Mouse (Mus musculus) myocyte (in vitro differentiated cells): ENCODE results near the gene Ccdc97. TPM values are rescaled to one million over a fixed set of nuclear protein-coding genes. Genes with fewer than 3 reads are reported as not detected.
A peak's percentile ranks its signal among the peaks of the same experiment; 100 is the strongest.

Experiments
- H3K27me3 ChIP-seq: one replicate; pipeline ENCODE4 v1.6.1; 2011; ENCODE audit not compliant: control insufficient read depth, insufficient read depth, insufficient read length
- H3K36me3 ChIP-seq: one replicate; pipeline ENCODE4 v1.6.1; 2011; ENCODE audit not compliant: control insufficient read depth, insufficient read depth
- H3K4me2 ChIP-seq: one replicate; pipeline ENCODE4 v1.6.1; 2011; ENCODE audit warnings: low read depth, control low read depth
- H3K4me3 ChIP-seq: one replicate; pipeline ENCODE4 v1.5.1; 2011; ENCODE audit warnings: mild to moderate bottlenecking, control low read depth, moderate library complexity
- H3K79me2 ChIP-seq: one replicate; pipeline ENCODE4 v1.6.1; 2011; ENCODE audit not compliant: control insufficient read depth, insufficient read depth
- H3ac ChIP-seq: one replicate; pipeline ENCODE4 v1.6.1; 2011; ENCODE audit not compliant: control insufficient read depth, insufficient read length
- CEBPB ChIP-seq: IDR thresholded peaks from 2 replicates; pipeline ENCODE4 v1.6.1; 2011; ENCODE audit warnings: mild to moderate bottlenecking, moderate library complexity; ENCODE audit not compliant: poor library complexity, insufficient read depth, severe bottlenecking
- E2F4 ChIP-seq: IDR thresholded peaks from one replicate; pipeline ENCODE4 v1.6.1; 2011; ENCODE audit warnings: mild to moderate bottlenecking, control low read depth, moderate library complexity; ENCODE audit not compliant: insufficient read depth
- MAX ChIP-seq: IDR thresholded peaks from one replicate; pipeline ENCODE4 v1.6.1; 2011; ENCODE audit warnings: low read depth, mild to moderate bottlenecking, control low read depth
- MYOD1 ChIP-seq, 3 experiments: IDR thresholded peaks; one replicate each; pipeline ENCODE4 v1.6.1; 2011; ENCODE audit warnings: control low read depth in 2 of 3, low read depth in 2 of 3, mild to moderate bottlenecking in 2 of 3, moderate library complexity in 1 of 3; ENCODE audit not compliant: insufficient read length in 2 of 3, control insufficient read depth in 1 of 3
- MYOG ChIP-seq, 3 experiments: IDR thresholded peaks; one replicate each; pipeline ENCODE4 v1.6.1; 2011; ENCODE audit warnings: control low read depth in 2 of 3, low read depth in 2 of 3, mild to moderate bottlenecking in 2 of 3; ENCODE audit not compliant: insufficient read length in 2 of 3, control insufficient read depth in 1 of 3, insufficient read depth in 1 of 3
- POLR2A ChIP-seq: IDR thresholded peaks from one replicate; pipeline ENCODE4 v1.6.1; 2011; ENCODE audit warnings: low read depth, mild to moderate bottlenecking, control low read depth, moderate library complexity; ENCODE audit not compliant: insufficient read length
- POLR2AphosphoS2 ChIP-seq: IDR thresholded peaks from one replicate; pipeline ENCODE4 v1.6.1; 2011; ENCODE audit warnings: low read depth, control low read depth; ENCODE audit not compliant: insufficient read length
- REST ChIP-seq: IDR thresholded peaks from one replicate; pipeline ENCODE4 v1.6.1; 2011; ENCODE audit warnings: mild to moderate bottlenecking, control low read depth, moderate library complexity; ENCODE audit not compliant: insufficient read depth, insufficient read length
- SRF ChIP-seq: IDR thresholded peaks from one replicate; pipeline ENCODE4 v1.6.1; 2011; ENCODE audit warnings: low read depth; ENCODE audit not compliant: control insufficient read depth, insufficient read length
- TCF12 ChIP-seq: IDR thresholded peaks from one replicate; pipeline ENCODE4 v1.6.1; 2011; ENCODE audit warnings: mild to moderate bottlenecking, control low read depth; ENCODE audit not compliant: poor library complexity, insufficient read depth, severe bottlenecking
- TCF3 ChIP-seq: IDR thresholded peaks from one replicate; pipeline ENCODE4 v1.6.1; 2011; ENCODE audit warnings: low read depth, control low read depth; ENCODE audit not compliant: insufficient read length
- USF1 ChIP-seq: IDR thresholded peaks from one replicate; pipeline ENCODE4 v1.6.1; 2011; ENCODE audit warnings: low read depth, mild to moderate bottlenecking, control low read depth, moderate library complexity
- polyA plus RNA-seq: library from polyadenylated mRNA; unstranded; fragments of >200 nt; fragmentation: generic; extraction: Trizol; gene quantifications from one replicate; pipeline ENCODE4 v1.2.1, GENCODE M21; 2012; ENCODE audit warnings: missing spikeins

Gene Ccdc97
- polyA plus RNA-seq, 1 experiment = 44.5 TPM

DNA sequence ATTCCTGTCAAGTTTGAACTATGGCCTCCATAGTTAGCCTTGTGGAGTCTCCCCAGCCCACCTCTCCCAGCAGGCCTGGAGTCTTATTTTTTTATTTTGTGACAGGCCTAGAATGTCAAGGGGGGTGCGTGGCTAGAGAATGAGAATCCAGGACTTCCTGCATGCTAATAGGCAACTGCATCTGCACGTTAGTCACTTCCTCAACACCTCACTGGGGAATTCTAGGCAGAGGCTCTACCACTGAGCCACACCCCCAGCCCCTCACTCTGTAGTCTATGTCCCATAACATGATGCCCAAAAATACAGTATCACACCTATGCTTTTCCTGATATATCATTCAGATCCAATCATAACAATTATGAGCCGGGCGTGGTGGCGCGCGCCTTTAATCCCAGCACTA, 41.9 kb downstream of the Ccdc97 start:
- H3K36me3 ChIP-seq = no peaks in the 10 kb centered on the region
- H3K27me3 ChIP-seq = peaks cover 4% of the 10 kb centered on the region

DNA sequence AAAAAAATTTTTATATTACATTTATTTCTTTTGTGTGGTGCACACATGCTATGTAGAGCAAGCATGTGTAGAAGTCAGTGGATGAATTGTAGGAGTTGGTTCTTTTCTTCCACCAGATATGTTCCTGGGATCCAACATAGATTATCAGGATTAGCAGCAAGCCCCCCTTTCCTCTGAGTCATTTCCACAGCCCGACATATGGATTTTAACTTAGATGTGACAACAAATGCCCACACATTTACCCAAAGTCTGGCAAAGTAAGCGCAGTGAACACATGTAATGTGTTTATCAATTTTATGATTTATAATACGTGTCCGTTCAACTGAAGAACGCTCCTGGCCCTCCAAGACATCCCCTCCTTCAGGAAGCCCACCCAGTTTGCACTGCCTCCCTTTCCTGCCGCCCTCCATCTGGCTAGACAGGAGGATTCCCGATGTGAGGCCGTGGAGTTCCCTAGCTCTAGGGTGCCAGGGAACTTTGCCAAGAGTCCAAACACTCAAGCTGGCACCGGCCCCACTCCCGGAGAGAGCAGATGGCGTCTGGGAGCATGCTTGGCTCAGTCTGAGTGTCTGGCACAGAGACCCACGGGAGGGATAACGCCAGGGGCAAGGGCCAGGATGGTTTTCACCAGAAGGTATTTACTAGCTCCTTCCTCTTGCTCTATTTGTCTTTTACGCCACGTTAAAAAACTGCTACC, 42.7 kb downstream of the Ccdc97 start:
- peak in 1 of 3 experiments; percentile 67 for TF ChIP-seq MYOG (IDR thresholded peaks at IDR 0.05; ENCODE audit: control insufficient read depth in 1 of 3, insufficient read depth in 1 of 3, insufficient read length in 2 of 3, low read depth in 2 of 3)
- no peak for TF ChIP-seq MAX
- TF ChIP-seq MYOD1 (IDR thresholded peaks at IDR 0.05; ENCODE audit: control insufficient read depth in 1 of 3, insufficient read length in 2 of 3, low read depth in 2 of 3) = peak in 2 of 3 experiments; percentile 37 to 38
- TF ChIP-seq REST = no peak
- no peak overlapping the region for H3K4me3 ChIP-seq
- peaks cover 4% of the 10 kb centered on the region for H3K27me3 ChIP-seq
- peak overlapping the region; percentile 42 for H3K4me2 ChIP-seq
- H3ac ChIP-seq = no peak overlapping the region
- H3K36me3 ChIP-seq = no peaks in the 10 kb centered on the region
- H3K79me2 ChIP-seq = no peaks in the 10 kb centered on the region

More for the DNA sequence above, 41.9 kb downstream of the Ccdc97 start:
- H3K4me3 ChIP-seq = no peak overlapping the region
- H3ac ChIP-seq = no peak overlapping the region
- H3K79me2 ChIP-seq = peaks cover 5% of the 10 kb centered on the region
- no peak overlapping the region for H3K4me2 ChIP-seq
- TF ChIP-seq CEBPB = no peak
- TF ChIP-seq SRF = no peak
- TF ChIP-seq MYOD1 (IDR thresholded peaks at IDR 0.05; ENCODE audit: control insufficient read depth in 1 of 3, insufficient read length in 2 of 3, low read depth in 2 of 3) = no peak
- TF ChIP-seq POLR2A = no peak
- no peak for TF ChIP-seq E2F4
- no peak for TF ChIP-seq MYOG (IDR thresholded peaks at IDR 0.05; ENCODE audit: control insufficient read depth in 1 of 3, insufficient read depth in 1 of 3, insufficient read length in 2 of 3, low read depth in 2 of 3)
- no peak for TF ChIP-seq USF1
- no peak for TF ChIP-seq REST
- no peak for TF ChIP-seq MAX
- no peak for TF ChIP-seq TCF3
- TF ChIP-seq TCF12 = no peak
- no peak for TF ChIP-seq POLR2AphosphoS2

DNA sequence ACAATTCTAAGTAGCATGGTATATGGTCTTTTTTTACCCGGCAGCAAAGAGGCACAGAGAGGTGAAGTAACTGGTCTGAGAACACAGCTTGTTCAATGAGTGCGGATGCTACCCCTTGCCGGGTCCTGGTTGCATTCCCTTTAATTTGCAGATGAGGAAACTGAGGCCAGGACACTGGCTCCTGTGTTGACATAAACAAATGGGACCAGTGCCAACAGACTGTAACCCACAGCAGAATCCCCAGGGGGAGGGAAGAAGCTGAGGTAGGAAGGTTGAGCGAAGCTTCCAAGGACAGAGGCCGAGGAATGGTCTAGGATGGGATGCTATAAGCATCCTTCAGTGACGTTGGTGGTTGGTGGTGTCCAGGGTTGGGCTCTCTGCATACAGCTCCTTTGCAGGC, 43.5 kb downstream of the Ccdc97 start:
- Histone ChIP-seq H3ac (no peak overlapping the region), H3K27me3 (peaks cover 4% of the 10 kb centered on the region), H3K79me2 (no peaks in the 10 kb centered on the region), H3K36me3 (no peaks in the 10 kb centered on the region), H3K4me2 (no peak overlapping the region), H3K4me3 (no peak overlapping the region)
- TF ChIP-seq CEBPB = no peak
- no peak for TF ChIP-seq SRF
- TF ChIP-seq MYOD1 (IDR thresholded peaks at IDR 0.05; ENCODE audit: control insufficient read depth in 1 of 3, insufficient read length in 2 of 3, low read depth in 2 of 3) = no peak
- TF ChIP-seq TCF12 = no peak
- TF ChIP-seq POLR2AphosphoS2 = no peak
- no peak for TF ChIP-seq REST
- TF ChIP-seq MAX = no peak
- TF ChIP-seq USF1 = no peak
- no peak for TF ChIP-seq MYOG (IDR thresholded peaks at IDR 0.05; ENCODE audit: control insufficient read depth in 1 of 3, insufficient read depth in 1 of 3, insufficient read length in 2 of 3, low read depth in 2 of 3)
- no peak for TF ChIP-seq TCF3
- TF ChIP-seq POLR2A = no peak
- TF ChIP-seq E2F4 = no peak

DNA sequence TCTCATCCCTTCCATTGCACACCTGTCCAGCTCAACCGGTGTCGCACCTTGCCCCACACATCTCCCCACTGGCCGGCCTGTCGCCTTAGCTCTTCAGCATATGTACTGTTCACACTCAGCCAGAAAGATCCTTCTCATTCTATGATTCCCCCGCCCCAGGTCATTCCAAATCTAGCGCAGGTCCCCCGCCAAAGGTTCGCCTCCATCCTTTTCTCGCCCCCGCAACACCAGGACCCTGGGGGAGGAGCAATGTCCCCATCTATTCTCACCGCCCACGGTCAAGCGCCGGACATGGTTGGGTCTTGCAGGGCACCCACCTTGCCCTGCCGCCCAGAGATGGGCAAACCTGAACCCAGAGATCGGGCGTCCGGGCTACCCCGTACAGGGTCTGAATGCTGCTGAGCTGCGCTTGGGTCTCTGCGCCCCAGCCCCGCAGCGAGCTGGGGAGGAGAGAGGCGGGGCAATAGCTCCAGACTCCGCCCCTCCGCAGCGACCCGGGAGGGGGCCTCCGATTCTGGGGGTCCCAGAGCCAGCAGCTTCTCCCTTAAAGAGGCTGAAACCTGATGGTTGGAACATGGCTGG, 44.1 kb downstream of the Ccdc97 start, which contains the start of gene Tmem91:
TSS of gene Tmem91 (minus strand) at position 448 of the 582 bp plus-strand sequence.
- Histone ChIP-seq H3K4me3 (no peak within 1 kb of the TSS), H3K36me3 (no peaks in the 10 kb centered on the region), H3K4me2 (no peak within 1 kb of the TSS), H3K27me3 (peaks cover 4% of the 10 kb centered on the region), H3ac (no peak within 1 kb of the TSS), H3K79me2 (no peaks in the 10 kb centered on the region)
- no peak for TF ChIP-seq CEBPB
- no peak for TF ChIP-seq TCF3

DNA sequence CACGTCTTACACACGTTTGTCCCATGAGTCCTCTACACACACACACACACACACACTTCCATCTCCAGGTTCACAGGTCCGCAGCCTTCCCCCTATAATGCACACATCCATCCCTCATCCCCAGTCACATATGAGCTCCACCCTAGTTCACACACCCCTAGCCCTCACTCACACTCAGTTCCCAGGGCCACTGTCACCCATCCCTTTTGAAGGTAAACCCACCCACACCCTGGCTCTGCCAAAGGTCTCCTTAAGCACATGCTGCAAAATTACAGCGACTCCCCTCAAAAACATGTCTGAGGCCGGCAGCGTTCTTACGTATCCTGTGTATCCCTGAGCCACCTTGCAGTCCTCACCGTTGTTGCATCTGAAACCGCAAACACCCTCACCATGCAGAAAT, 44.6 kb downstream of the Ccdc97 start:
- Histone ChIP-seq H3K36me3 (no peaks in the 10 kb centered on the region), H3K4me3 (no peak overlapping the region), H3K79me2 (no peaks in the 10 kb centered on the region), H3K4me2 (no peak overlapping the region), H3ac (no peak overlapping the region), H3K27me3 (peaks cover 4% of the 10 kb centered on the region)
- no peak for TF ChIP-seq MAX
- peak; percentile 8 for TF ChIP-seq POLR2AphosphoS2
